Mouse (Mus musculus): Measurements from ENCODE around the gene St3gal5.
"Not testable (repeated sequence)": the region's sequence is repeated elsewhere in the genome, so short reads cannot be mapped to it uniquely, and the experiment has no call there.

St3gal5 gene

DNA sequence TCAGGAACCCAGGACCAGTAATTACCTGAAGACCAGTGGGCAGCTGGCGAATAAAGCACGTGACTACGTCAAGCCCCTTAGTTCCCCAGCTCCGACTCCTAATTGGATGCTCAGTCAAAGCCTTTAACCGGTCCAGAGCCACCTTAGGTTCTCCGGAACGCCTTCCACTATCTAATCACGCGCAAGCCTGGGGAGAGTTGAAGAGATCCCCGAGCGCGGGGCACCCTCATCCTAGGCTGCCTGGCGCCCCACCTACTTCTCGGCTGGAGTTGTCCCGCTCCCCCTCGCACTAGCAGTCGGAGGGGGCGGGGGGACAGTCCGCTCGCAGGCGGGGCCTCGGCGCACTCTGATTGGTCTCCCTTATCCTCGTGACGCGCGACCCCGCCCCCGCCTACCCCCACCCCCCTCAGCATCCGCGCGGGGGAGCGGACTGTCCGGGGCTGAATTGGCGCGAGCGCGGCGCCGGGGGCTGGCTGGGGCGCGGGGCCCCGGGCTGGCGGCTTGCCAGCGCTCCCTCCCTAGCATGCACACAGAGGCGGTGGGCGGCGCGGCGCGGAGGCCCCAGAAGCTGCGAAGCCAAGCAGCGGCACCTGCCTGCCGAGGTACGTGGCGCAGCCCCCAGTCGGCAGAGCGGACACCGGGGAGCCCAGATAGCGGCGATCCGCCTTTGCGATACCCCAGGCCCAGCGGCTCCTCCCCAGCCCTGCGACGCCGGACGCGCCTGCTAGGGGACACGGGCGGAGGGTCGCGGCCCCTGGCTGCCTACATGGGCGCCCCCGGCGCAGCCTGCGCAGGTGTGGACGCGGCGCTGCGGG lies at the start of gene St3gal5:
Gene St3gal5 (plus strand): TSS at position 412 of the 815 bp plus-strand sequence.
- in situ Hi-C loops (cut with MboI; ENCODE audit: unreplicated experiment in 2 of 2) = loop anchor here in 1 of 2 experiments (25.0 kb wide), 1 partner anchor 160 kb away; no protein-coding TSS in a partner anchor

DNA sequence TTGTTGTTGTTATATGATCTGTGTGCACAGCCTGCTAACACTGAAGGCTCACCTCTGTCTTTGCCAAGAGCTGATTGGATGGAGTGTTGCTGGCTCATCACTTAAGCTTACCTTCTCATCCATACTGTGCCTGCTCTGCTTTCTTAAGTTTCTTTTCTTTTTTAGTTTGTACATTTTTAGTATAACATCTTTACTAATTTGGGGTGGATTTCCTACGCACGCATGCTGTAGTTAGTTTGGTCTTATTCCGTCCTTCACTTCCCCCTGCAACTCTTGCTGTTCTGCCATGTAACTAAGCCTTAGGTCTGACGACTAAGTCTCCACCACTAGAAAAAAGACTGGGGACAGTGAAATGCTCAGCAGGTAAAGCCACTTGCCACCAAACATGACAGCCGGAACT lies 48.7 kb upstream of the St3gal5 start:
- in situ Hi-C loops (cut with MboI; ENCODE audit: unreplicated experiment in 2 of 2) = no loop called here

DNA sequence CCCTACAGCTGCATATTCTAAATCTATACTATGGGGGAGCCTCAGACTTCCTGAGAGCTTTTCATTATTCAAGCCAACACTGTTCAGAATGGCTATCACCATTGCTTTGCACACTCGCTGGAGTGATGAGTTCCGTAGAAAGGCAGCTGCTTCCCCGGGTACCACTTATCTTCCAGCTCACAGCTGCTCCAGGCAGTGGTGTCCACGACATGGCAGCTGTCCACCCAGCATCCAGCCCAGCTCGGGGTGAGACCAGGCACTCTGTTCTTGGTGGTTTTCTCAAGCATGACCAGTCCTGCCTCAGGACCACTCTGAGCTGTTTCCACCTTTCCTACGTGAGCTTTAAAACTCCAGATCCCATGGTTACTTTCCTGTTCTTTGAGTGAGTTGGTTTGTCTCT lies 47.5 kb upstream of the St3gal5 start:
- in situ Hi-C loops (cut with MboI; ENCODE audit: unreplicated experiment in 2 of 2) = no loop called here

DNA sequence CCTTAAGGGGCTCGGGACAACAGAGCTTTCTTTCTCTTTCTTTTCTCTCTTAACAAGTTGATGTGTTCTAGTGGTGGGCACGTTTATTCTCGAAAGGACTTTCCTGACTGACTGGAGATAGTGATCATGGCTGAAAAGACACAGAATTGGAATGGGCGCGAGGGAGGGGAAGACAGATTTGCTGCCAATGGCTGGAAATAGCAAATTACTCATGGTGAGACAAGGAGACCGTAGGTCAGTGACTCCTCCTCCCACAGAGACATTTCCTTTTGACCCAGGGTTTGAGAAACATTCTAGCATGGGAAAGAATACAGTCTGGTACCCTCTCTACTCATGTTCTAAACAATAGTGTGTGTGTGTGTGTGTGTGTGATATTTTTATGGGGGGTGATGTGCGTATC lies 46.6 kb upstream of the St3gal5 start:
- in situ Hi-C loops (cut with MboI; ENCODE audit: unreplicated experiment in 2 of 2) = no loop called here

DNA sequence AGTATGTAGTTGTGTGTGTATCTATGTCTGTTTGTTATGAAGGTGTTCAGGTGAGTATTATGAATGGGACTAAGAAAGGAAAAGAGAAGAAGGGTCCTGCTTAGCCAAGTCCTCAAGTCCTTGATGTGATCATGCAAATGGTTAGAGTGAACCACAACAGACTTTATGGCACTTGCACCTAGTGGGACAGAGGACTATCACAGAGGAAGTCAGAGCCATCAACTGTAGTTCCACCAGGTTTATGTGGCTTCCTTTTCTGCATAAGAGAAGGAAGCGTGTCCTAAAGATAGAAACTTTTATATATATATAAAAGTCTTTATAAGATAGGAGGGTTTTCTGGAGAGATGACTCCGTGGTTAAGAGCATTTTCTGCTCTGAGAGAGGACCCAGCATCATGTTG lies 46.1 kb upstream of the St3gal5 start:
- in situ Hi-C loops (cut with MboI; ENCODE audit: unreplicated experiment in 2 of 2) = no loop called here

DNA sequence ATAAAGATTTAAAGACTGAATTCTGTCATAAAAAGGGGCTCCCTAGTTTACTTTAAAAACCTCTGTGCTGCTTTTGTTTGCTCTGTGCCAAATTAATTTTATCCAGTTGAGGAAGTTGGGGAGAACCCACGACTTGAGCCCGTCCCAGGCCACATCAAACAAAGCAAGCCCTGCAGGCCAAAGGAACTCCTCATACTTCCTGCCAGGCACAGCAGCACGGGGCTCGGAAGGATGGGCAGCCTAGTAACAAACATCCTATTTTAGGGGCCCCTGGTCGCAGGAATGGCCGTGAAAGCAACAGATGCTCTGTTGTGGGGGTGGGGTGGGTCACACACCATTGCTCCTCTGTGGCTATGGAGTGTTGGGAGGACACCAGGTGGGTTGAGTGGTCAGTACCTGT lies 45.6 kb upstream of the St3gal5 start:
- in situ Hi-C loops (cut with MboI; ENCODE audit: unreplicated experiment in 2 of 2) = no loop called here

DNA sequence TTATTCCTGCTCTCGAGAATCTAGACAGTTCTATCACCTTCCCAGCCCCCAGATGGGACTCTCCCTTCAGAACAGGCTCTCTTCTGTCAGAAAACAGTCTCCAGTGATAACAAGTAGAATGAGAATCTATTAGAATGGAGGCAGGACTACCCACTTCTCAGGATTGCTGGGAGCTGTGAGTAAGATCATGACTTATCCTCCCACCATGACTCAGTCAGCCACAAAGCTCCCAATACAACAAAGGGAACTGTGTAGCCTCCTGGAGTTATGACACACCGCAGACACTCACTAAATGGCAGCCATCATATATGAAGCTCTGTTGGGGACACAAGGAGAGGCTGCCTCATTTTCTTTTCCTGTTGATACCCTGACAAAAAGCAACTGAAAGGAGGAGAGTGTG lies 40.8 kb upstream of the St3gal5 start:
- in situ Hi-C loops (cut with MboI; ENCODE audit: unreplicated experiment in 2 of 2) = no loop called here

DNA sequence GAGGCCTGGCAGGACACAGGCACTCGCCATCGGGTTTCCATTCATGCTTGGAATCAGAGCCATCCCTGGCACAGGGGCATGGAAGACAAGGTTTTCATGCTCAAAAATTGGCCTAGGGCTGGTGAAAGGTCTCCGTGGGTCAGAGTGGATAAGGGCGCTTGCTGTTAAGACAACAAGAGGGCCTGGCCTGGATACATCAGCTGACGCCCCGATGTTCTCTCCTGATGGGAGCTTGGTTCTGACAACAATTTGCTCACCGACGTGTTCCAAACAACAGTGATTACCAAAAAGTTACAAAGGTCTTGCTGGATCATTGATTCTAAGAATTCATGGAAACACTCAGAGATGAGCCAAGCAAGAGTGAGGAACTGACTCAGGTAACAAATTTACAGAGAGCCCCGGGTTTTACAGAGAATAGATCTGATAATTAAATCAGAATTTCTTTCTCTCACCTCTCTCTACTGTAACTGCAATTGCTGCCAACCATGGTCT lies 38.9 kb upstream of the St3gal5 start:
- in situ Hi-C loops (cut with MboI; ENCODE audit: unreplicated experiment in 2 of 2) = no loop called here

DNA sequence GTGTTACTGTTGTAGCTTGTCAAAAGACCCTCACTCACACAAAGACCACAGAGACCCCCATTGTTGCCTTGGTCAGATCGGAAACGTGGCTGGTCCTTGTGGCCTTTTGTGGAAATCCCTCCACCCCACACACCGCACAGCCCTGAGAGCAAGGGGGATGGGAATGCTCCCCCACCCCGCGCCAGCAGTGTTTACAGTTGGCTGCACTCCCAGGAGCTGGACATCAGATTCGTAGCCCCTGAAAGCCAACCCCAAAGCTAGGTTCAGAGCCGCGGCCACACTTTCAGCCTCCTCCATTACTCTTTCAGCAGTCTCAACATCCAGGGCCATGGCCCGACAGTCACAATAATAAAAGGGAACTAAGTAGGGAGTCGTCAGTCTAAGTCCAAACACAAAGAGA lies 36.7 kb upstream of the St3gal5 start:
- in situ Hi-C loops (cut with MboI; ENCODE audit: unreplicated experiment in 2 of 2) = not testable (repeated sequence)

DNA sequence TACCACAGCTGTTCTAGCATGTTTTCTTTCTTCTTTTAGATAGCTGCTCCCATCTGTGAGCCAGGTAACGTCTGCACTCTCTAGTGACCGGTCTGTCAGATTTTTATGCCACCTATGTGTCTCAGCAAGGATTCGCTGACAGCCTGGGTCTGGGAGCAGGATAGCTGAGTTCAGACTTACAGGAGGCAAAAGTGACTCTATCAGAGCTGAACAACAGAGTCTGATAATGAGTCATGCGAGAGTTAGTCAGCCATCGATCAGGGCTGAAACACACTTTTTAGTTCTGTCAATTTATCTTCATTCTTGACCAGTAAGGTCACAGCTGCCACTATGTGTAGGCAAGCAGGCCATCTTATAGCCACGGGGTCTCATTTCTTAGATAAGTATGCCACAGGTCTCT lies 33.7 kb upstream of the St3gal5 start:
- in situ Hi-C loops (cut with MboI; ENCODE audit: unreplicated experiment in 2 of 2) = no loop called here

DNA sequence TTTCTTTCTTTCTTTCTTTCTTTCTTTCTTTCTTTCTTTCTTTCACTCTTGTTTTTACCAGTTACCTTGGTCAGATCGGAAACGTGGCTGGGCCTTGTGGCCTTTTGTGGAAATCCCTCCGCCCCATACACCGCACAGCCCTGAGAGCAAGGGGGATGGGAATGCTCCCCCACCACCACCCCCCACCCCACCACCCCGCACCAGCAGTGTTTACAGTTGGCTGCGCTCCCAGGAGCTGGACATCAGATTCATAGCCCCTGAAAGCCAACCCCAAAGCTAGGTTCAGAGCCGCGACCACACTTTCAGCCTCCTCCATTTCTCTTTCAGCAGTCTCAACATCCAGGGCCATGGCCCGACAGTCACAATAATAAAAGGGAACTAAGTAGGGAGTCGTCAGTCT lies 31.4 kb upstream of the St3gal5 start:
- in situ Hi-C loops (cut with MboI; ENCODE audit: unreplicated experiment in 2 of 2) = no loop called here

DNA sequence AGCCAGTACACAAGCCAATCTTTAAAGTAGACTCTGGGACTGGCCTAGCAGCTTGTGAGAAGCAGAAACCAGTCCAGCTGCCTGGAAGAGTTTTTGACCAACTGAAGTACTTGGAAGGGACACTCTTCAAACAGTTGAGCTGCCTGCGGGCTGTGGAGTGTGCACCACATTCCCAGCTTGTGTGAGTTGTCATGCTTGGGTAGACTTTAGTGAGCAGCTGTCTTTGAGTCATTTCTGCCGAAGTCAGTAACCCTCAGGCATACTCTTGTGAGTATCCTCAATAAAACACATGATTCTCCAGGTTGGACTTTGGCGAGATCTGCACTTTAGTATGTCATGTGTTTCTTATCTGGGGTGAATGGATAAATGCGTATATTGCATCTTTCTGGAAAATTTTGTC lies 29.0 kb upstream of the St3gal5 start:
- in situ Hi-C loops (cut with MboI; ENCODE audit: unreplicated experiment in 2 of 2) = no loop called here

DNA sequence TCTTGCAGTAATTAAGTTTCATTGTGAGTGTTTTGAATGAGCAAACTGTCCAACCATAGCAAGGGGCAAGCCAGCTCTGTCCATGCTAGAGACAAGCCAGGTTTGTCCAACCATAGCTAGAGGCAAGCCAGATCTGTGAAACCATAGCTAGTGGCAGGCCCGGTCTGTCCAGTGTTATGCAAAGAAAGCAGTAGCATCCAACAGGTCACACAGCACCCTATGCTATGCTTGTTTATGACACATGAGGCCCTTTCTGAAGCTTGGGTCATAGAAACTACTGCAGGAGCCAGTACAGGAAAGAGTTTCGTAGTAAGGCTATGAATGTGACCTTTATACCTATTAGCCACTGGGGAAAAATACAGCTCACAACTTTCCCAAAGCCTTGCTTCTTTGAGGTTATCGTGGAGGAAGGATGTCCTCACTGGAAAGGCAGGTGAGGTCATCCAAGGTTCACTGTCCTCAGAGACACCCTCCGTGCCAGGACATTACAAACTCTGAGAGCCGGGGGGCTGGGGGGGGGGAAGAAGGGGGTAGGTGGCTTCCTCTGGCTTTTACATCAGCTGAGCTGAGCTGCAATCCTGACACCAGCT lies 26.0 kb upstream of the St3gal5 start:
- in situ Hi-C loops (cut with MboI; ENCODE audit: unreplicated experiment in 2 of 2) = no loop called here

DNA sequence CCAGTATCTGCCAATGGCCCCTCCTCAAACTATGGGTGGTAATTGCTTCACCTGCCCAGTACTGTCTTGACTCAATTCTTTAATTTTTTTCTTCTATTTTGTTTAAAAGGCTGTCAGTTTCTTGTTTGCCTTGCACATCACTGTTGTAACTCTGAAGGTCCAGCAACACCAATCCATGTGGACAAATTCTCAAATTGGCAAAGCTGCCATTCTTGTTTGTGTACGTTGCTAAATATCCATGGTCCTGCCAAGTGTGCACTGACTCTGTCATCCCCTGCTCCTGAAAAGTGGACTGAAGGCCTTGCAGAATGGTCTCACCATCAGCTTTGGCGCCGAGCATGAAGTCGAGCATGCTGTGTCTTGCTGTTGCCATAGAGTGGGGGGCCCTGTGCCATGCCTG lies 23.6 kb upstream of the St3gal5 start:
- in situ Hi-C loops (cut with MboI; ENCODE audit: unreplicated experiment in 2 of 2) = no loop called here

DNA sequence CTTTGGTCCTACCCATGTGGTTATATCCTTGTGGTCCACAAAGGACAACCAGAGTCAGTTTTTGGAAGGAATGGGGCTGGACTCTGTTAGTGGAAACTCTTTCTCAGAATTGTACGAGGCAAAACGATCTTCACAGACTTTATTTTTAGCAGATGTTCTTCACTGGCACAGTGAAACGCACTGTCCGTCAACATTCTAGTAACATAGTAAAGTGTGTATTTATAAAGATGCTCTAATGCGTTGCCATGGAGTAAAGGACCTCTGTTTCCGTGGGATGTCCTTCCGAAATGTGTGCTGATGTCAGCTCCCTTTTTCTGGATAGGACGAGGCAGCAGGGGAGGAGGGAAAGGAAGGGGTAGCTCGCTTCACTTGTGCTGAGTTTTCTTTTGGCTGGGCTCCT lies 20.9 kb upstream of the St3gal5 start:
- in situ Hi-C loops (cut with MboI; ENCODE audit: unreplicated experiment in 2 of 2) = loop anchor here in 1 of 2 experiments (25.0 kb wide), 1 partner anchor 139 kb away; no protein-coding TSS in a partner anchor

DNA sequence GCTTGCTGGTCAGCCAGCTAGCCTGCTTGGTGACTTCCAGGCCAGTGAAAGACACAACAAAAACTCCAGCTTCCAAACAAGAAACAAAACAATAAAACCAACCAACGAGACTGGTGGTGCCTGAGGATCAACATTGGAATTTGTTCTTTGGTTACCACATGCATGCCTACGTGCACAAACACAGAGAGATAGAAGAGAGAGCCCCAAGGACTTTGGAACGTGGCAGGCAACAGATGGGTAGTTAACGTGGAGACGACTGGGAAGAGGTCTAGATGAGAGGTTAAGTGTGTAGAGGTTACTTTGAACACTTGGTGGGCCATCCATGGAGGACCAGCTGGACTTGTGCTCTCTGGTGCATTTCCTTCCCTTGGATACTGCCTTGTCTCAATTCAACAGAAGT lies 19.2 kb upstream of the St3gal5 start:
- in situ Hi-C loops (cut with MboI; ENCODE audit: unreplicated experiment in 2 of 2) = loop anchor here in 1 of 2 experiments (25.0 kb wide), 1 partner anchor 141 kb away; no protein-coding TSS in a partner anchor

DNA sequence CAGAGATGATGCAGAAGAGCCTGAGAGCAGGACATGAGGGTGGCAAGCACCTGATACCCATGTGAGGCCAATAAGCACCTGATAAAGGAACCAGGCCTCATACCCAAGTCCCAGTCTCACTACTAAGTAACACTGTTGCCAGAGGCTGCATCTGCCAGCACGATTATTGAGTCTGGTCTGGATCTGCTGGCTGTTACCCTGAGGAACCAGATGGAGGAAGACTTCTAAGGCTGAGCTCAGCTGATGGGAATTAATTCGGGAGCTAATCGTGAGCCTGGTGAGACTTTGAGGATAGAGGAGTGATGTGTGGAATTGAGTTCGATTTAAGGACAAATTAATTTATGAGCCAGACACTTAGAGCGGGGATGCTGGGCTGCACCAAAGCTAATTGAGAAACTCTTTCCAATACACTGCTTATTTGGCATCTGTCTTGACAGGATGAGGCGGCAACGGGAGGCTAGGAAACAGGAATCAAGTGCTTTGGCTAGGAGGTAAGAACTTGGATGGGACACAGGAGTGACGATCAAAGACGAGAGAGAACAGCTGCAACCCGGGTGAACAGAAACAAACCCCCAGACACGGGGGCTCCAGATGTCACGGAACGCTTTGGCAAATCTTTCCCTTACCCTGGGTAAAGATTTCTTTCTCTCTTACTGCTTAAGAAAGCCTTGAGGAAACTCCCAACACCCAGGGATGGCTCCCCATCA lies 15.9 kb upstream of the St3gal5 start:
- in situ Hi-C loops (cut with MboI; ENCODE audit: unreplicated experiment in 2 of 2) = loop anchor here in 1 of 2 experiments (25.0 kb wide), 1 partner anchor 144 kb away; no protein-coding TSS in a partner anchor

DNA sequence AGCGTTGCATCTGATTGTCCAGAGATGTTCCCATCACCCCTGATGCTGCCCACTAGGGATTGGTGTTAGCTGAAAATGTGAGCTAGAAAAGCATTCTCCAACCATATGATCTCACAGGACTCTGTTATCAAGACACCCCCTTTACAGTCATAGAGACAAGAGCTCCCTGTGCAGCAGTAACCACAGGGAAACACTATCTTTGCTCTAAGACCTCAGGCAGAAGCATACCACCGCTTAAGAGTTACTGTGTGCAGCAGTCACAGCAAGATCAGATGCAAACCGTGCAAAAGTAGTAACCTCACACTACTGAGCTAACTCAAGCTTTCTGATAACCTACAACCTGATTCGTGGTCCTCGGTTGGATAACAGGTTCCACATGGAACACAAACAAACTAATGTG lies 10.0 kb upstream of the St3gal5 start:
- in situ Hi-C loops (cut with MboI; ENCODE audit: unreplicated experiment in 2 of 2) = loop anchor here in 1 of 2 experiments (25.0 kb wide), 1 partner anchor 150 kb away; no protein-coding TSS in a partner anchor

DNA sequence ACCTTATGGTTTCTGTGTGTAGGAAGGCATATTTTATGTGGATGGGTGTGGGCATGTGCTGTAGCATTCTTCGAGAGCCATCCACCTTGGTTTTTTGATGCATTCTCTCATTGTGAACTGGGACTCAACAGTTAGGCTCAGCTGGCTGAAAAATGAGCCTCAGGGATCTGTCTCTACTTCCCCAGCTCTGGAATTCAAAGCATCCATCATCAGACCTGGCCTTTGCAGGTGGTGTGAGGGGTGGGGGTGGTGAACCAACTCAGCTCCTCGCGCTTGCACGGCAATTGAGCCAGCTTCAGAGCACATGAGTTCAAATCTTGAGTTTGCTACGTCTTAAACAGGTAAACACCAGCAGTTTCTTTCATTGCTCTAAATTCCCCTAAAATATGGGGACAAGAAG lies 7.5 kb upstream of the St3gal5 start:
- in situ Hi-C loops (cut with MboI; ENCODE audit: unreplicated experiment in 2 of 2) = loop anchor here in 1 of 2 experiments (25.0 kb wide), 1 partner anchor 153 kb away; no protein-coding TSS in a partner anchor

DNA sequence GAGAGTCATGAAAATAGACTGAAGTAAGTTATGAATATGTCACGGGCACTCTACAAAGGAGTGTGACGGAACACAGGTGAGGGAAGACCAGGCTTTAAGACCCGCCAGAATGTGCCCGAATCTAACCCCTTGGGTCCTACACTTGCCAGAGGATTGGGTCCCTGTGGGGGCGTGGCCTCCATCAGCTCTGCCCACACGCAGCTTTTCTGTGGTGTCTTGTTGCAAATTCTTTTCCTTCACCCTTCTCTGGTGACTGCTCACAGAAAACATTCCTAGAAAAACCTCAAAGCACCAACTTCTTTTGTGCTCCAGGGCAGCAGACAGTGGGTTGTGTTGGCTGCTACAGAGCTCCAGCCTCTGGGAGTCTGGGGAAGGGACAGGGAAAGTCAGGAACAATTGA lies 6.4 kb upstream of the St3gal5 start:
- in situ Hi-C loops (cut with MboI; ENCODE audit: unreplicated experiment in 2 of 2) = loop anchor here in 1 of 2 experiments (25.0 kb wide), 1 partner anchor 154 kb away; no protein-coding TSS in a partner anchor

DNA sequence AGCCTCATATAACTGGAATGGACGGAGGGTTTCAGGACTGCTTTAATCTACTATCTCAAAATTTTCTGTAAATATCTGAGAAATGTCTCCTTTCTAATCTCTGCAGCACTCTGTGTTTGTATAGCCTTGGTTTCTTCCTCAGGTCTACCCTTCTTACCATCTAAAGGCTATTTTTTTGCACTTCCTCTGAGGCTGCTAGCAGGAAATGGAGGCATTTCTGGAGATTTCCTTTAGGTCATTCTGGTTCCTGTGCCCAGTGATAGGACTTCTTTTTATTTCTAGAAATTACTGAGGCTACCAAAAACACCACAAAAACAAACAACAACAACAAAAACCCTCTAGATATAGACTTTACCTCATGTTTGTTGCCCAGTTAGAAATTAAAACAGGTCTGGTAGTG lies 4.3 kb upstream of the St3gal5 start:
- in situ Hi-C loops (cut with MboI; ENCODE audit: unreplicated experiment in 2 of 2) = loop anchor here in 1 of 2 experiments (25.0 kb wide), 1 partner anchor 156 kb away; no protein-coding TSS in a partner anchor
